Mouse (Mus musculus): ENCODE measurements around the gene Syt1.

Gene Syt1

GRCm38 (mm10) chr10:108448421-108448820 is 562.4 kb downstream of the Syt1 start:
- DNase-seq (ENCODE audit: low read depth, low spot score), result no peak

Data from R1 (cell line).